Mouse (Mus musculus) CD4-positive, CD25-positive, alpha-beta regulatory T cell (primary cell): ENCODE measurements around the gene Mdm1. TPM values are rescaled to one million over a fixed set of nuclear protein-coding genes. Genes with fewer than 3 reads are reported as not detected.

Experiments used
- polyA plus RNA-seq: library from polyadenylated mRNA; unstranded; fragments of 100-300 nt; shearing (Covaris generic); gene quantifications from one replicate; pipeline ENCODE4 v1.2.1, GENCODE M21; 2017

The Mdm1 gene
- 8.4 TPM for polyA plus RNA-seq

DNA sequence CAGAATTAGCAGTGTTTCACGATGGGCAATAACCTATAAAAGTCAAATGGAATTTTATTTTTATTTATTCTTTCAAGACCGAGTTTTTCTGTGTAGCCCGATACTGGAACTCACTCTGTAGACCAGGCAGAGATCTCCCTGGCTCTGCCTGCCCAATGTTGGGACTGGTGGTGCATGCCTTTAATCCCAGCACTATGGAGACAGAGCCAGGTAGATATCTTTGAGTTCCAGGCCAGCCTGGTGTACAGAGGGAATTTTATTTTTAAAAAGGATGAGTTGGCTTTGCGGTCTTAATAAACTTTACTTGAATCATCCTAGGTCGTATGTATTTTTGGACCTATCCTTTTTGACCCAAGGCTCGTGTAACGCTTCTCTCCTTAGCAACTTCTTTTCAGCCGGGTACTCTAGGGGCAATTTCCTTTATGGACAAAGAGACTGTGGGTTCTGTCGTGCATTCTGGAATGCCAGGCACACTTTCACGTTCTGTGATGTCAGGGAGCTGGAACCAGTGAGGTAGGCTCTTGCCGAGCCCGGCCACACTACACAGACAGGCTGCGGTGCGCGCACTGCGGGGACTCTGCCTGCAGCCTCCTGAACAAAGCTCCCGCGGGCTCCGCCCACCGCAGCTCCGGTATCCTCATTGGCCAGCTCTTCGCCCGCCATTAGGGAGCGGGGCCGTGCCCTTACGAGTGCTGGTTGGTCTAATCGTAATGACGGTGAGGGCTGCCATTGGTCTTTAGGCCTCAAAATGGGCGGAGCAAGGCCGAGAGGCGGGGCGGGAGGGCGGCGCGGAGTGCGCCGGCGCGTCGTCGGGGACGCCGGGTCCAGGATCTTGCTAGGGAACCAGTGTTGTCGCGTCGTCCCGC is at the start of gene Mdm1:
Gene Mdm1 (plus strand): TSS at position 794 of the 866 bp plus-strand sequence.

DNA sequence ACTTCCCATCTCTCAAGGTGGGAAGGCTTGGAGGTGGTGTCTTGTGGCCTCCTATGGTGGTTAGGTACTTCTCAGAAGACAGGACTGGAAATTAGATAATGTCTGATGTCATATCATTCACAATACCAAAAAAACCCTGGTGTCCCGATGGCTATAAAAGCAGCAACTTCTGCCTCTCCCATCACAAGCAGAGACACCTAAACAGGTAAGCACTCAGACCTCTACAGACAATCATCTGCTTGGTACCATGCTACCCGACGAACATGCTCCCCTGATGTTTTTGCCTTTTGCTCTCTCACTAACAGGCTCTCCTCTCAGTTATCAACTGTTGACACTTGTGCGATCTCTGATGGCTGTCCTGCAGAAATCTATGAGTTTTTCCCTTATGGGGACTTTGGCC is 63.0 kb downstream of the Mdm1 start, which contains the start of gene Il22:
Gene Il22 (plus strand): TSS at position 301 of the 400 bp plus-strand sequence.

Other genes with a start within 250 kb of the Mdm1 start
- not detected for gene Il22, start 63.1 kb downstream of the Mdm1 start, polyA plus RNA-seq
- gene Gm32717, start 99.0 kb downstream of the Mdm1 start, polyA plus RNA-seq: 0.08 TPM
- gene Gm32802, start 116.9 kb downstream of the Mdm1 start, polyA plus RNA-seq: 0.08 TPM
- gene Iltifb, start 153.2 kb downstream of the Mdm1 start, polyA plus RNA-seq: not detected
- gene Gm9040, start 185.2 kb downstream of the Mdm1 start, polyA plus RNA-seq: 0.20 TPM
- gene Gm9044, start 190.6 kb downstream of the Mdm1 start, polyA plus RNA-seq: 0.20 TPM
- not detected for gene Gm9045, start 196.0 kb downstream of the Mdm1 start, polyA plus RNA-seq
- not detected for gene Gm9046, start 201.4 kb downstream of the Mdm1 start, polyA plus RNA-seq
- not detected for gene Gm9048, start 206.9 kb downstream of the Mdm1 start, polyA plus RNA-seq
- gene Gm9049, start 212.3 kb downstream of the Mdm1 start, polyA plus RNA-seq: not detected